Mouse (Mus musculus): Measurements from ENCODE around the gene Oas1f. TPM values are rescaled to one million over a fixed set of nuclear protein-coding genes. Genes with fewer than 3 reads are reported as not detected.

Gene Oas1f
- total and polyA plus RNA-seq, 2 experiments from 2014 or later: not detected

DNA sequence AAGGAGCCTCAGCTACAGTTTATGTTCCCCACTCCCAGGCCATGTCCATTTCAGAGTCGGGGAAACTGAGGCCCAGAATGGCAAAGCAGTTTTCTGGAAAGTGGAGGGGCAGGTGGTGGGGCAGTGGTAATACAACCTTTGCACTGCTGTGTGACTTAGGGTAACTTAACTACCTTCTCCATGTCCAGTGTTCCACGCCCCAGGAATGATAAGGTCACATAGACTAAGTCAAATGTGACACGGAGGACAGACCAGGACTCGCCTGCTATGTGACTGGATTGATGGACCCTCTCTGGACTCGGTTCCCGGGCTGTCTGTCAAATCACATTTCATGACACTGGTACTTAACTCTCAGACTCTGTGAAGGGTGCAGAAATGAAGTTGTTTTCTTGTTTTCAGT, 34.1 kb upstream of the Oas1f start:
- H3K9ac ChIP-seq (replicated peaks; ENCODE audit: low read length): peak overlapping the region; percentile 10; the same call in 1 of the 2 replicates
- peak overlapping the region; percentile 31 for H3K4me3 ChIP-seq (ENCODE audit: low read length)
- H3K4me1 ChIP-seq (ENCODE audit: insufficient read depth, low read length): no peaks in the 10 kb centered on the region
- H3K27ac ChIP-seq: no peak overlapping the region
- 83% methylated on average over 6 of the region's 6 CpGs for WGBS
- ATAC-seq: no peak
- DNase-seq (ENCODE audit: low spot score): no peak
- TF ChIP-seq CTCF (IDR thresholded peaks at IDR 0.05; ENCODE audit: low read depth): no peak
- no peaks in the 10 kb centered on the region for H3K9me3 ChIP-seq (ENCODE audit: low read length)
- no peaks in the 10 kb centered on the region for H3K36me3 ChIP-seq (ENCODE audit: insufficient read depth, low read length)
- peak overlapping the region; percentile 53 for H3K4me2 ChIP-seq (ENCODE audit: low read depth, low read length)
- no peaks in the 10 kb centered on the region for H3K27me3 ChIP-seq (ENCODE audit: insufficient read depth, low read length)

DNA sequence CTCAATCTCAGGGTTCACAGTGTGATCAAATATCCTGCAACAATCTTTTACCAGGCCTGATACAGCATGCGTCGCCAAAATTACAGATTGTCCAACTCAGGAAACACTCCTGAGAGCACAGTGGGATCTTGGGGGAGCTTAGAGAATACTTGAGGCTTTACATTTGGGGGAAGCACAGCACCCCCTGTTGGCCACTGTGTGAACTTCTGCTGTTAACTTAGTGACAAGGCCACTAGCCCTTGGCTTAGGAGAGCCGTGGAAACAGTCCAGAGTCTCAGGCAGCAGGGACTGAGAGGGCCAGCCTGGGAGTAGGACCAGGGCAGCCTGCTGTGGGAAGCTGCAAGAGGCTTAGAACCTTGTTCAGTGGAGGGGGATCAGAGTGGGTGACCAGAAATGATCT, 31.2 kb upstream of the Oas1f start:
- Histone ChIP-seq H3K9ac (replicated peaks; ENCODE audit: low read length) (no peak overlapping the region), H3K4me1 (ENCODE audit: insufficient read depth, low read length) (no peaks in the 10 kb centered on the region), H3K27ac (no peak overlapping the region), H3K27me3 (ENCODE audit: insufficient read depth, low read length) (no peaks in the 10 kb centered on the region), H3K4me3 (ENCODE audit: low read length) (no peak overlapping the region), H3K9me3 (ENCODE audit: low read length) (peaks cover 7% of the 10 kb centered on the region; the same call in 1 of the 2 replicates), H3K4me2 (ENCODE audit: low read depth, low read length) (no peak overlapping the region), H3K36me3 (ENCODE audit: insufficient read depth, low read length) (no peaks in the 10 kb centered on the region)
- 66% methylated on average over 3 of the region's 3 CpGs for WGBS
- peak; percentile 57 for TF ChIP-seq CTCF (IDR thresholded peaks at IDR 0.05; ENCODE audit: low read depth)
- no peak for ATAC-seq
- DNase-seq (ENCODE audit: low spot score): no peak

DNA sequence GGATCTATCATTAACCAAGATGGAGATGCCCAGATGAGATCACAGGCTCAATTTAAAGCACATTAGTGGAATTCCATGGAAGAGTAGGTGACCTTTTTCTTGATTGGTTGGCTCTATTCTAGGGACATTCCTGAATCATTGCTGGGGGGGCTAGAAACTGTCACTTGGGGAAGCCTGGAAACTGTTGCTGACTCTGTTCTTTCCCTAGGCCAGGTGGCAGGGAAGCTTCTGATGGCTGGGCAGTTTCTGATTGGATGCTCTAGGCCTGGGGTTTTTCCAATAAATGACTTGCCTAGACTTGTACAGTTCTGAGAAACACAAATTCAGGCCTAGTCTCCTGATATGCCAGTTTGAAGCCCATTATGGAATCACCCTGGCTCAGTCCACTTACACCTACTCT, 28.2 kb upstream of the Oas1f start:
- no peak overlapping the region for H3K9ac ChIP-seq (replicated peaks; ENCODE audit: low read length)
- no peak overlapping the region for H3K27ac ChIP-seq
- no peak for ATAC-seq
- no peak for DNase-seq (ENCODE audit: low spot score)
- no peak for TF ChIP-seq CTCF (IDR thresholded peaks at IDR 0.05; ENCODE audit: low read depth)
- H3K36me3 ChIP-seq (ENCODE audit: insufficient read depth, low read length): no peaks in the 10 kb centered on the region
- H3K9me3 ChIP-seq (ENCODE audit: low read length): peaks cover 7% of the 10 kb centered on the region; the same call in 1 of the 2 replicates
- no peaks in the 10 kb centered on the region for H3K27me3 ChIP-seq (ENCODE audit: insufficient read depth, low read length)
- no peaks in the 10 kb centered on the region for H3K4me1 ChIP-seq (ENCODE audit: insufficient read depth, low read length)
- H3K4me3 ChIP-seq (ENCODE audit: low read length): no peak overlapping the region
- H3K4me2 ChIP-seq (ENCODE audit: low read depth, low read length): no peak overlapping the region

DNA sequence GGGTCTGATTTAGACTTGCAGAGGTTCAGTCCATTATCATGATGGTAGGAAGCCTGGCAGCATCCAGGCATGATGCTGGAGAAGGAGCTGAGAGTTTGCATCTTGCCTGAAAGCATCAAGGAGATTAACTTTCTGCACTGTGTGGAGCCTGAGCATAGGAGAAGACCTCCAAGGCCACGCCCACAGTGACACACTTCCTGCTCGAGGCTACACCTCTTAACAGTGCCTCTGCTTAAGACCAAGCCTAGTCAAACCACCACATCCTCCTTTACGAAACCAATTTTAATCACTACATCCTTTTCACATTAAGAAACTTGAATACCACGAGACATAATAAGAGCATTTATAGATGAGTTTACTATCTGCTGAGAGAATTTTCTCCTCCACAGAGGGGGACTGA, 16.1 kb upstream of the Oas1f start:
- WGBS: 77% methylated on average over 4 of the region's 4 CpGs
- Histone ChIP-seq H3K4me3 (ENCODE audit: low read length) (no peak overlapping the region), H3K4me1 (ENCODE audit: insufficient read depth, low read length) (no peaks in the 10 kb centered on the region), H3K9ac (replicated peaks; ENCODE audit: low read length) (no peak overlapping the region), H3K27me3 (ENCODE audit: insufficient read depth, low read length) (no peaks in the 10 kb centered on the region), H3K36me3 (ENCODE audit: insufficient read depth, low read length) (no peaks in the 10 kb centered on the region), H3K27ac (no peak overlapping the region), H3K9me3 (ENCODE audit: low read length) (no peaks in the 10 kb centered on the region), H3K4me2 (ENCODE audit: low read depth, low read length) (no peak overlapping the region)
- ATAC-seq (no peak), DNase-seq (ENCODE audit: low spot score) (no peak)
- TF ChIP-seq CTCF (IDR thresholded peaks at IDR 0.05; ENCODE audit: low read depth): no peak

DNA sequence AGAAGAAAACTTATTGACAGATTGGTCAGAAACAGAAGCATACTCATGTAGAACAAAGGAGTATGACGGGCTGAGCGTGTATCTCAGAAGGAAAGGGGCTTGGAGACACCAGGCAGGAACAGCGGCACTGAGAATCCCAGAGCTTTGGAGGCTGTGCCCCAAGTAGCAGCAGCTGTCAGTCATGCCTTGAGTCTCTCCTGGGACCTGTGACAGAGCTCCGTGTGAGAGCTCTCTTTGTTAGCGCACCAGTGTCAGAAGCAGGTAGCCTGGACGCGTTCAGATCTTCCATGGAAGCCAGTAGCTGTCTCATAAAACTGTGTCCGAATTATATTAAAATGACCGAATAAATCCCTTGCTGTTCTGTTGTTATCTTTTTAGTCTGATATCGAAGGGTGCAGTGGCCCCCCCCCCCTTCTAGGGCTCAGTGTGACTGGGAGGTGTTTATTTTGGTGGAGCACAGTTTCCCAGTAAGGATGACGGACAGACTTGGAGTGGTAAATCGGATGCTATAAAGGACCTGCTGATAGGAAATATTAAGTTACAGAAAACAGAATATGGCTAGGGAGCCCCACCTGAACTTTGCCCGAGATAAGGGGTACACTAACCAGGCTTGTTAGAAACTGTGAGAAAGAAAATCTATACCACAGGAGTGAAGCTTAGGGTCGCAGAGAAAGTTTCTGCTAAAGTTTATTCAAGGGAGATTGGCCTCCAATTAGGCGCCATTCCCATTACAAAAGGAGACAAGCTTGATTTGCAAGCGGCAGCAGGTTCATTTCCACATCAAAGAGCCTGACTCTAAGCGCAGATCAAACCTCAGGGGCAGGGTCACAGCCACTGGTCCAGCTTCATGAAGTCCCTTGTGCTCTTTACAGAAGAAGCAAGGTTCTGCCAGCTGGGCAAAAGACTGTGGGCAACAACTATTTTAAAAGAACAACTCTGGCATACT, 13.6 kb upstream of the Oas1f start:
- WGBS: 17% methylated on average over 17 of the region's 17 CpGs
- no peak for ATAC-seq
- H3K27ac ChIP-seq: no peak overlapping the region
- no peaks in the 10 kb centered on the region for H3K4me1 ChIP-seq (ENCODE audit: insufficient read depth, low read length)
- no peak for TF ChIP-seq CTCF (IDR thresholded peaks at IDR 0.05; ENCODE audit: low read depth)
- H3K36me3 ChIP-seq (ENCODE audit: insufficient read depth, low read length): no peaks in the 10 kb centered on the region
- no peak overlapping the region for H3K9ac ChIP-seq (replicated peaks; ENCODE audit: low read length)
- no peaks in the 10 kb centered on the region for H3K9me3 ChIP-seq (ENCODE audit: low read length)
- H3K27me3 ChIP-seq (ENCODE audit: insufficient read depth, low read length): no peaks in the 10 kb centered on the region
- DNase-seq (ENCODE audit: low spot score): peak; percentile 14
- H3K4me2 ChIP-seq (ENCODE audit: low read depth, low read length): no peak overlapping the region
- no peak overlapping the region for H3K4me3 ChIP-seq (ENCODE audit: low read length)

DNA sequence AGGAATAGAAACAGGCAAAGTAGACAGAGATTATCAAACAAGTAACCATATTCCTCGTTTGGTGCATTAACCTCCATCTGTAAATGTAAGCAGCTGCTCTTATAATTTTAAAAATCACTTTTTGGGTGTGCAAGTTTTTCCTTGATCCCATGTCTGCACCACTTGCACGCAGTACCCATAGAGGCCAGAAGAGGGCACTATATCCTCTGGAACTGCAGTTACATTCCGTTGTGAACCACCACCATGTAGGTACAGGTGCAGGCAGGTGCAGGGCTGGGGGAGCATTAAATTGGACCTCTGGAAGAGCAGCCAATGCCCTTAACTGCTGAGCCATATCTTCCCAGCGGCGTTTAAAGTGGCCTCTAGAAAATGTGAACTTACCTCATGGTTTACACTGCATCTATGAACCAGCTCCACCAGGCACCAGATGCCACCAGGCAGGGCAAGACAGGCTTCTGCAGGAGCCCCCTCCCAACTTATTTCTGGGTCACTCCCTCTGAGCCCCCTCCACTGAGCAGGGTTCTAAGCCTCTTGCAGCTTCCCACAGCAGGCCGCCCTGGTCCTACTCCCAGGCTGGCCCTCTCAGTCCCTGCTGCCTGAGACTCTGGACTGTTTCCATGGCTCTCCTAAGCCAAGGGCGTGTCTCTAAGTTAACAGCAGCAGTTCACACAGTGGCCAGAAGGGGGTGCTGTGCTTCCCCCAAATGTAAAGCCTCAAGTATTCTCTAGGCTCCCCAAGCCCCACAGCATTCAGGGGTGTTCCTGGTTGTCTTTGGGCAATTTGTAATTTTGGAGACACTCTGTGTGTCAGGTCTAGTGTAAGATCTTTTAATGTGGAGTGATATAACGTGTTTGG, 10.2 kb upstream of the Oas1f start:
- no peaks in the 10 kb centered on the region for H3K4me1 ChIP-seq (ENCODE audit: insufficient read depth, low read length)
- no peaks in the 10 kb centered on the region for H3K9me3 ChIP-seq (ENCODE audit: low read length)
- peak; percentile 79 for TF ChIP-seq CTCF (IDR thresholded peaks at IDR 0.05; ENCODE audit: low read depth)
- H3K9ac ChIP-seq (replicated peaks; ENCODE audit: low read length): no peak overlapping the region
- peak; percentile 54 for DNase-seq (ENCODE audit: low spot score)
- WGBS: 8% methylated on average over 8 of the region's 8 CpGs
- no peaks in the 10 kb centered on the region for H3K27me3 ChIP-seq (ENCODE audit: insufficient read depth, low read length)
- H3K36me3 ChIP-seq (ENCODE audit: insufficient read depth, low read length): no peaks in the 10 kb centered on the region
- H3K27ac ChIP-seq: no peak overlapping the region
- no peak for ATAC-seq
- no peak overlapping the region for H3K4me3 ChIP-seq (ENCODE audit: low read length)
- no peak overlapping the region for H3K4me2 ChIP-seq (ENCODE audit: low read depth, low read length)
